Mouse (Mus musculus) G1E (cell line): ENCODE data around the gene Itsn1.

Experiments used
- CTCF ChIP-seq: IDR thresholded peaks from 2 replicates; pipeline ENCODE4 v1.5.1; 2012; ENCODE audit warnings: low read depth, low read length, inconsistent platforms, mixed read lengths
- GATA1 ChIP-seq: IDR thresholded peaks from 2 replicates; pipeline ENCODE4 v1.6.1; 2012; ENCODE audit warnings: borderline replicate concordance, low read length, inconsistent platforms, mixed read lengths
- GATA2 ChIP-seq: IDR thresholded peaks from 2 replicates; pipeline ENCODE4 v1.6.1; 2012; ENCODE audit warnings: low read depth, low read length, inconsistent platforms, borderline replicate concordance
- POLR2AphosphoS5 ChIP-seq: IDR thresholded peaks from 2 replicates; pipeline ENCODE4 v1.6.1; 2012; ENCODE audit warnings: low read depth, low read length, inconsistent platforms; ENCODE audit not compliant: insufficient replicate concordance
- TAL1 ChIP-seq: conservative IDR thresholded peaks from 2 replicates; pipeline ENCODE4 v1.6.1; 2012; ENCODE audit warnings: low read depth, low read length, inconsistent platforms, mixed read lengths

GRCm38 (mm10) chr16:91688619-91689334 lies 40.3 kb upstream of the Itsn1 start, which contains the start of gene Donson:
- TF ChIP-seq CTCF (no peak), POLR2AphosphoS5 (no peak), TAL1 (no peak), GATA2 (no peak), GATA1 (no peak)
